2 mouse cellular contexts compared by ENCODE assay signal in genomic region chr19:7161064-7161463, GRCm38 (mm10).
A peak's percentile ranks its signal among the peaks of the same experiment; 100 is the strongest.
TF ChIP-seq lines count a peak whose summit lies in the region.

No protein-coding gene starts in this region.

TF ChIP-seq in C2C12, 6 proteins besides CTCF, POLR2A, EP300 and RAD21:
- no peak for TF ChIP-seq FOSL1 (IDR thresholded peaks at IDR 0.05; ENCODE audit: insufficient read depth, low read length, poor library complexity, severe bottlenecking)
- peak; percentile 26 for TF ChIP-seq MYOD1 (IDR thresholded peaks at IDR 0.05; ENCODE audit: control insufficient read depth, insufficient read length, low read depth)
- TF ChIP-seq USF1 (IDR thresholded peaks at IDR 0.05; ENCODE audit: low read depth) = peak; percentile 39
- TF ChIP-seq MYOG (IDR thresholded peaks at IDR 0.05; ENCODE audit: control insufficient read depth, extremely low read depth, insufficient read length) = no peak
- TF ChIP-seq CEBPB (IDR thresholded peaks at IDR 0.05; ENCODE audit: low read depth) = no peak
- no peak for TF ChIP-seq MAX (IDR thresholded peaks at IDR 0.05)
TF ChIP-seq in C2C12: peak in this region for 2.

TF ChIP-seq in myocyte, 11 proteins besides CTCF, POLR2A, EP300 and RAD21:
- TF ChIP-seq SRF (IDR thresholded peaks at IDR 0.05; ENCODE audit: control insufficient read depth, insufficient read length, low read depth) = no peak
- TF ChIP-seq MYOD1 (IDR thresholded peaks at IDR 0.05; ENCODE audit: control insufficient read depth in 1 of 3, insufficient read length in 2 of 3, low read depth in 2 of 3) = peak in 2 of 3 experiments; percentile 49 to 66
- TF ChIP-seq TCF3 (IDR thresholded peaks at IDR 0.05; ENCODE audit: insufficient read length, low read depth) = no peak
- no peak for TF ChIP-seq TCF12 (IDR thresholded peaks at IDR 0.05; ENCODE audit: insufficient read depth, poor library complexity, severe bottlenecking)
- no peak for TF ChIP-seq MAX (IDR thresholded peaks at IDR 0.05; ENCODE audit: low read depth)
- TF ChIP-seq POLR2AphosphoS2 (IDR thresholded peaks at IDR 0.05; ENCODE audit: insufficient read length, low read depth) = no peak
- no peak for TF ChIP-seq USF1 (IDR thresholded peaks at IDR 0.05; ENCODE audit: low read depth)
- no peak for TF ChIP-seq REST (IDR thresholded peaks at IDR 0.05; ENCODE audit: insufficient read depth, insufficient read length)
- TF ChIP-seq CEBPB (IDR thresholded peaks at IDR 0.05; ENCODE audit: insufficient read depth, poor library complexity, severe bottlenecking) = no peak
- TF ChIP-seq MYOG (IDR thresholded peaks at IDR 0.05; ENCODE audit: control insufficient read depth in 1 of 3, insufficient read depth in 1 of 3, insufficient read length in 2 of 3, low read depth in 2 of 3) = peak in 1 of 3 experiments; percentile 72
- no peak for TF ChIP-seq E2F4 (IDR thresholded peaks at IDR 0.05; ENCODE audit: insufficient read depth)
